Mouse (Mus musculus) liver, postnatal 0 days (tissue): Measurements from ENCODE around the gene Ccdc88c. TPM values are rescaled to one million over a fixed set of nuclear protein-coding genes. Genes with fewer than 3 reads are reported as not detected.

Experiments
- ATAC-seq: fragments of 200-750 bp; cut with Nextera tagmentation; 2 replicates; pipeline ENCODE4 v1.8.0; 2017; ENCODE audit warnings: mild to moderate bottlenecking, moderate library complexity
- DNase-seq: peaks from one replicate; pipeline ENCODE4 v3.0.0-alpha.2; 2016
- H3K27ac ChIP-seq: fragments of 300-500 bp; sonication (generic); 2 replicates; pipeline ENCODE4 v1.5.1; 2014; ENCODE audit warnings: antibody characterized with exemption, moderate library complexity, mild to moderate bottlenecking, low read depth
- H3K27me3 ChIP-seq: fragments of 300-500 bp; sonication (generic); 2 replicates; pipeline ENCODE4 v1.6.1; 2014; ENCODE audit warnings: low read length, control low read depth, mixed read lengths; ENCODE audit not compliant: insufficient read depth
- H3K36me3 ChIP-seq: fragments of 300-500 bp; sonication (generic); replicated peaks from 2 replicates; pipeline ENCODE4 v1.6.1; 2014; ENCODE audit warnings: mild to moderate bottlenecking, control low read depth, low read length, moderate library complexity, mixed read lengths; ENCODE audit not compliant: insufficient read depth
- H3K4me1 ChIP-seq: fragments of 300-500 bp; sonication (generic); 2 replicates; pipeline ENCODE4 v1.6.1; 2014; ENCODE audit warnings: antibody characterized with exemption, mild to moderate bottlenecking, control low read depth; ENCODE audit not compliant: insufficient read depth
- H3K4me2 ChIP-seq: fragments of 300-500 bp; sonication (generic); 2 replicates; pipeline ENCODE4 v1.6.1; 2014; ENCODE audit warnings: low read depth, mild to moderate bottlenecking, low read length, moderate library complexity, mixed read lengths
- H3K4me3 ChIP-seq: fragments of 300-500 bp; sonication (generic); 2 replicates; pipeline ENCODE4 v1.5.1; 2014; ENCODE audit warnings: low read depth, low read length
- H3K9ac ChIP-seq: fragments of 300-500 bp; sonication (generic); replicated peaks from 2 replicates; pipeline ENCODE4 v1.6.1; 2014; ENCODE audit warnings: mild to moderate bottlenecking, moderate library complexity
- H3K9me3 ChIP-seq: fragments of 300-500 bp; sonication (generic); 2 replicates; pipeline ENCODE4 v1.6.1; 2016; ENCODE audit warnings: mild to moderate bottlenecking, control low read depth, low read length, mixed read lengths
- CTCF ChIP-seq: sonication (generic); IDR thresholded peaks from 2 replicates; pipeline ENCODE4 v1.5.1; 2016; ENCODE audit warnings: antibody characterized with exemption, low read depth
- EP300 ChIP-seq: IDR thresholded peaks from 2 replicates; pipeline ENCODE4 v1.6.1; 2016; ENCODE audit warnings: antibody characterized with exemption, low read depth, mild to moderate bottlenecking
- WGBS: fragments of 180-500 bp; shearing (Covaris S2); extraction: QIAGEN DNeasy Blood & Tissue Kit; methylation state at CpG from one replicate; pipeline ENCODE4 v1.1.7; 2014; ENCODE audit not compliant: insufficient replicate concordance; 5-methylcytosine and 5-hydroxymethylcytosine counted together
- polyA plus RNA-seq: library from polyadenylated mRNA; unstranded; fragments of >200 nt; fragmentation: Nextera tagmentation; extraction: Ambion mirVana; gene quantifications from 2 replicates; pipeline ENCODE4 v1.2.1, GENCODE M21; 2015

The Ccdc88c gene
- polyA plus RNA-seq, 1 experiment from 2014 or later: 4.2 TPM

DNA sequence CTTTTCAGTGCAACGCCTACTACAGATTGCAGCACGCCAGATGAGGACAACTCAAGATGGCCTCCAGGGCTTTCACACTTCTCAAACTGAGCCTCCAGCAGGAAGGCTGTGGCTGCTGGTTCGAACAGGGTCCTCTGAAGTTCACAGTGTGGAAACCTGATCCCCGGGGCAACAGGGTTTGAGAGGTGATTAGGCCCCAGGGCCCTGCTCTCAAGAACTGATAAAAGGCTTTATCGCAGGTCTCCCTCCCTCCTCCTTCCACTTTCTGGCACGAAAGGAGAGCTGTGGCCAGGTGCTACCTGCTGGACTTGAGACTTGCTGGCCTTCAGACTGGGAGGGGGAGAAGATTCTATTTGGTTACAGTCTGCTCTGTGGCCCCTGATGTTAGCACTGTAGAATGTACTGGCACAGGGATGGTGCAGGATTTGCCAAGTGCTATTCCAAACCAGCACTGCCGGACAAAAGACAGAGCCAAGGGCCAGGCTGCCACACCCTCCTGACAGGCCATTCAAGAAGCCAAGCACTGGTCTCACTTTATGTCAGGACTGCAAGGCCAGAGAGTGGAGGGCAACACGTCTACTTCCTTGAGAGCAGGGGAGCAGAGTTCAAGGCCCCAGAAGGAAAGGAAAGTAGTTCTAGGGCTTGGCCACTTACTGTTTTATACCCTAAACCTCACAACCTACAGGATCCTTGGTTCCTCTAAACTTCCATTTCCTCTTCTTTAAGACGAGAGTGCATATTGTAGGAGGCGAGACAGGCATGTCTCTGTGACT, 18.5 kb downstream of the Ccdc88c start:
- no peak for TF ChIP-seq CTCF
- TF ChIP-seq EP300: no peak
- 57% methylated on average over 10 of the region's 10 CpGs for WGBS
- Histone ChIP-seq H3K4me3 (no peak overlapping the region), H3K27ac (no peak overlapping the region), H3K4me1 (peaks cover 60% of the 10 kb centered on the region), H3K27me3 (no peaks in the 10 kb centered on the region), H3K9ac (no peak overlapping the region), H3K9me3 (no peaks in the 10 kb centered on the region), H3K4me2 (0 out of 2 replicates have a peak overlapping the region, but pooled peaks have one; percentile 18), H3K36me3 (no peaks in the 10 kb centered on the region)
- ATAC-seq: no peak
- DNase-seq: no peak

DNA sequence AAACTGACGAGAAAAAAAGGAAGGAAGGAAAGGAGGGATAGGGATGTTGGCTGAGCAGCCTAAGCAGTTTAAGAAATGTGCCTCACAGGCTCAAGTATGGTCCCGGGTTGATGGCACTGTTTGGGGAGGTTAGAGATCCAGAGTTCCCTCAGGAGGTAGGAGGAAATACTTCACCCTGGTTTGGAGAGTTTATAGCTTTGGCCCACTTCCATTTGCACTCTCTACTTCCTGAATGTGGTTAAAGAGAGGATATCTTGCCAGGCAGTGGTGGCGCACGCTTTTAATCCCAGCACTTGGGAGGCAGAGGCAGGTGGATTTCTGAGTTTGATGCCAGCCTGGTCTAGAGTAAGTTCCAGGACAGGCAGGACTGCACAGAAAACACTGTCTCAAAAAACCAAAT, 19.6 kb downstream of the Ccdc88c start:
- Histone ChIP-seq H3K27me3 (no peaks in the 10 kb centered on the region), H3K9ac (no peak overlapping the region), H3K36me3 (no peaks in the 10 kb centered on the region), H3K4me1 (peaks cover 49% of the 10 kb centered on the region), H3K4me3 (no peak overlapping the region), H3K27ac (no peak overlapping the region), H3K9me3 (no peaks in the 10 kb centered on the region), H3K4me2 (no peak overlapping the region)
- TF ChIP-seq EP300 (no peak), CTCF (no peak)
- 60% methylated on average over 4 of the region's 4 CpGs for WGBS
- no peak for DNase-seq
- no peak for ATAC-seq

DNA sequence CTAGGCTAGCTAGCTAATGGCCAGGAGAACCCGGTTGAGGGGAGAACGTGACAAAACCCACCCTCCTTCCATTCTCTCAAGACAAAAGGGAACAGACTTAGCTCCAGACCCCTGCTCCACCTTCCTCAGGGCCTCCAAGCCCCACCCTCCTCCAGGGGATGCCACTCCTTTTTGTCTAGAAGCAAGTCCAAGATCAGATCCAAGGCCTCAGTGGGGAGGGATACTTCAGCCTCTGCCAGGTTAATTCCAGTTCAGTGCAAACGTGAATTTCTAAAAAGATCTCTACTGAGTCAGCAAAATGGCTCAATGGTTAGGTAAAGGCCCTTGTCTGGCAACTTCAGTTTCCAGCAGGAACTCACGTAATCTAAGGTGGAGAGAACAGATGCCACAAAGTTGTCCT, 20.2 kb downstream of the Ccdc88c start:
- no peaks in the 10 kb centered on the region for H3K36me3 ChIP-seq
- no peak overlapping the region for H3K4me3 ChIP-seq
- WGBS: 61% methylated on average over 4 of the region's 4 CpGs
- no peak overlapping the region for H3K27ac ChIP-seq
- H3K27me3 ChIP-seq: no peaks in the 10 kb centered on the region
- no peaks in the 10 kb centered on the region for H3K9me3 ChIP-seq
- ATAC-seq (no peak), DNase-seq (no peak)
- no peak overlapping the region for H3K9ac ChIP-seq
- peaks cover 44% of the 10 kb centered on the region for H3K4me1 ChIP-seq
- no peak overlapping the region for H3K4me2 ChIP-seq
- TF ChIP-seq CTCF (no peak), EP300 (no peak)

DNA sequence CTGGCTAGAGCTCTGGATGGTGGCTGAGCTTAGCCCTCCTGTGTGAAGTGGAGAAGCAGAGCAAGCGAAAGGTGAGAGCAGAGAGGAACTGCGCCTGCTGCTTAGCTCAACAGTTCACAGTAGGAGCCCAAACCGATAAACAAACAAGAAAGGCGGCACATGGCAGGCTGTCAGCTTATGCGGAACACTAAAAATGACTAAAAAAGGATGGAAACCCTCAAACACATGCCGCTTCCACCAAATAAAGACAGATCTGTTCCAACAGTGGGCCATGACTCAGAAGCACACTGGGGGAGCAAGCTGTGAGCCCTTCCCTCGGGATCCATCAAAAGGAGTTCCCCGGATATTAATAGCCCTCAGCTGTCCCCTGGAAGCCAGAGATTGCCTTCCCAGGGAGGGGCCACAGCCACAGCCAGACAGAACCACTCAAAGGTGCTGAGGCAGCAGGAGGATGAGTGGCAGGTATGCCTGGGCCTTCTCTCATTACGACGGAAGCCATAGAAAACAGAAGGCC, 20.8 kb downstream of the Ccdc88c start:
- no peak for DNase-seq
- no peak overlapping the region for H3K4me3 ChIP-seq
- TF ChIP-seq EP300: no peak
- TF ChIP-seq CTCF: no peak
- peaks cover 41% of the 10 kb centered on the region for H3K4me1 ChIP-seq
- H3K9ac ChIP-seq: no peak overlapping the region
- no peak overlapping the region for H3K4me2 ChIP-seq
- no peaks in the 10 kb centered on the region for H3K27me3 ChIP-seq
- peak overlapping the region; percentile 19; the same call in 1 of the 2 replicates for H3K27ac ChIP-seq
- ATAC-seq: no peak
- H3K9me3 ChIP-seq: no peaks in the 10 kb centered on the region
- WGBS: 67% methylated on average over 10 of the region's 10 CpGs
- no peaks in the 10 kb centered on the region for H3K36me3 ChIP-seq

DNA sequence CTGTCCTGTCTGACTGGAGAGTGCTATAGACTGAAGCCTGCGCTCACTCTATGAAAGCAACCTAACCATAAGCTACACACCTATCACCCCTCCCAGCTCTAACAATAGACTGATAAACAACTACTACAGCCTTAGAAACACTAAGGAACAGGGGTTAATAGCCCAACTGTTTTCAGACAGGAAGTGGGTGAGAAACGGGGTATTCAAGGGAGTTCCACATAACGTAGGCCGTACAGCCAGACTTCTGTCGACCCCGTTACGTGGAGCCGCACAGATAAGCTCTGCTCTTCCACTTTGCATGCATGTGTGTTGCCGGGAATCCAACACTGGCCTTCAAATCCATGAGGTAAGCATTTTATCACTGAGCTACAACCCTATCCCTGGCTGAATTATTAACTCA, 21.4 kb downstream of the Ccdc88c start:
- H3K4me3 ChIP-seq: no peak overlapping the region
- no peak overlapping the region for H3K4me2 ChIP-seq
- H3K27me3 ChIP-seq: no peaks in the 10 kb centered on the region
- H3K36me3 ChIP-seq: no peaks in the 10 kb centered on the region
- no peak overlapping the region for H3K9ac ChIP-seq
- WGBS: 38% methylated on average over 9 of the region's 9 CpGs
- no peak overlapping the region for H3K27ac ChIP-seq
- TF ChIP-seq CTCF: no peak
- TF ChIP-seq EP300: no peak
- H3K4me1 ChIP-seq: peaks cover 36% of the 10 kb centered on the region
- no peak for DNase-seq
- ATAC-seq: no peak
- H3K9me3 ChIP-seq: no peaks in the 10 kb centered on the region

DNA sequence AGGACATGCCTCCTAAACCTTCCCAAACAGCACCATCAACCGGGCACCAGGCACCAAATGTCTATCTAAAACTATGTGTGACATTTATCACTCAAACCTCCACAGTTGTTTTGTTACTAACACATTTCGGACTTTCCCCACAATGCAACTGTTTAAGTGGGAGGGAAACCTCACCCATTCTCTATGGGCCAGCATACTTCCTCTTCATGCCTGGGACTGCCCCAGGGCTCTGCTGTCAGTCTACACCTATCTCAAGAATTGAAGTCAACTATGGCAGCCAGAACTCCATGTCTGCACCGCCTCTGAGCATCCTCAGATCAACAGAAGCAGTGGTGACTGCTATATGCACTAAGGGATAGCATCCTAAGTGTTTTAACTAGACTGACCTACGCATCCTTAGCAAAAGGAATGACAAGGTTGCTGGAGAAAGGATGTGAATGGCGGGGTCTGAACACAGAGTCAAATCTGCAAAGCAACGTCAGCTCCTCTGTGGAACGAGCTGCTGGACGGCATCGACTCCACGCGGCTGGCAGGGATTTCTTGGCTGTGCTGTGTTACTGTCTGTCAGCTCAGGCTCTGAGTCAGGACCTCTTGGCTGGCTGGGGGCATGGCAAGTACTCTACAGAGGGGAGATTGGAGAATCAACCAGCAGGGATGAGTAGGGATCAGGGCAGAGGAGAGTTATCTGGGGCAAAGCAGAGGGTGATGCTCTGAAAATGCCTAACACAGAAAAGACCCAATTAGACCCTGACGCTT, 23.0 kb downstream of the Ccdc88c start:
- H3K4me3 ChIP-seq: no peak overlapping the region
- H3K9me3 ChIP-seq: no peaks in the 10 kb centered on the region
- TF ChIP-seq CTCF (no peak), EP300 (no peak)
- DNase-seq: no peak
- H3K9ac ChIP-seq: no peak overlapping the region
- H3K4me1 ChIP-seq: peaks cover 33% of the 10 kb centered on the region
- no peak for ATAC-seq
- H3K36me3 ChIP-seq: no peaks in the 10 kb centered on the region
- H3K27ac ChIP-seq: no peak overlapping the region
- H3K4me2 ChIP-seq: no peak overlapping the region
- WGBS: 83% methylated on average over 12 of the region's 12 CpGs
- no peaks in the 10 kb centered on the region for H3K27me3 ChIP-seq
